Mouse (Mus musculus) heart, adult 2 months (tissue): ENCODE data around the gene Pde4d.

ENCODE experiments used
- CTCF ChIP-seq: fragments of 200-600 bp; IDR thresholded peaks from 2 replicates; pipeline ENCODE4 v1.8.1; 2022; ENCODE audit warnings: antibody characterized with exemption, mild to moderate bottlenecking, moderate library complexity
- EP300 ChIP-seq: fragments of 200-500 bp; IDR thresholded peaks from 2 replicates; pipeline ENCODE4 v1.6.1; 2011; ENCODE audit warnings: low read depth, low read length, control low read depth; ENCODE audit not compliant: insufficient read depth

DNA sequence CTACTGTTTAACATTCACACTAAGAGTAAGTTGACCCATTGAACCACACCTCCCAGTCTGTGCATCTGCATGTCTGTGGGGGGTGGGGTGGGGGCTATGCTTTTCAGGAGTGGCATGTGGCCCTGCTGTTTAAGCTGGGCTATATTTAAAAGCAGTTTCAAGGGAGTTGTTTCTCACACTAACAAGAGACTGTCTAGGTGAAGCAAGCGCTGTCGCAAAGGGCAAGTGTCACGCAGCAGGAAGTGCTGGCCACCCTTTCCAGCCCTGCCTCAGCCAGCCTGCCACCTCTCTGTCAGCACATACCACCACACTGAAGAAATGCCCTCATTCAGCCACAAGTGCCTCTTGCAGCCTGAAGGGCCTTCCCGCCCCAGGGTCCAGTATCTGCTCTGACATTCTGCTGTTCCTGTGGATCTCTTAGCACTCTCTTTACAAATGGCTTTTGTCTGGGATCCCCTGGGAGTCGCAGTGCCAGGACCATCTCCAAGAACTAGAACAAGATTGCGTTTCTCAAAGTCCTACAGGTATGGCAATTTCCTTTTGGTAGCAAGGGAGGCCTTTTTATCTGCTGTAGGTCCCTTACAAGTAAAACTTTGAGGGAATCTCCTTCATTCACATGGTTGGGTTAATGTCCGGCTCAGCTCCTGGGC is 1182.8 kb downstream of the Pde4d start:
- TF ChIP-seq CTCF (no peak), EP300 (no peak)
